Mouse (Mus musculus) erythroblast, embryonic 14.5 days (primary cell): ENCODE results near the gene Camkk2. TPM values are rescaled to one million over a fixed set of nuclear protein-coding genes. Genes with fewer than 3 reads are reported as not detected.

Experiments
- H3K27me3 ChIP-seq: 2 replicates; pipeline ENCODE4 v1.6.1; 2012; ENCODE audit warnings: inconsistent platforms; ENCODE audit not compliant: control insufficient read depth
- H3K36me3 ChIP-seq: 2 replicates; pipeline ENCODE4 v1.6.1; 2012; ENCODE audit warnings: mild to moderate bottlenecking, inconsistent platforms; ENCODE audit not compliant: control insufficient read depth
- H3K4me1 ChIP-seq: 2 replicates; pipeline ENCODE4 v1.6.1; 2012; ENCODE audit warnings: inconsistent platforms; ENCODE audit not compliant: control insufficient read depth
- H3K4me3 ChIP-seq: replicated peaks from 2 replicates; pipeline ENCODE3; 2012; ENCODE audit warnings: moderate library complexity, mild to moderate bottlenecking, inconsistent platforms
- H3K9me3 ChIP-seq: 2 replicates; pipeline ENCODE4 v1.6.1; 2012; ENCODE audit warnings: low read length, inconsistent platforms, mixed read lengths; ENCODE audit not compliant: control insufficient read depth
- GATA1 ChIP-seq: IDR thresholded peaks from 2 replicates; pipeline ENCODE4 v1.6.1; 2012; ENCODE audit warnings: low read length, inconsistent platforms, mixed read lengths
- TAL1 ChIP-seq: IDR thresholded peaks from 3 replicates; pipeline ENCODE4 v1.6.1; 2012; ENCODE audit warnings: low read length, inconsistent platforms, mixed read lengths
- polyA plus RNA-seq: library from polyadenylated mRNA; stranded (reverse); fragments of >175 nt; gene quantifications from 2 replicates; pipeline ENCODE4 v1.2.3, GENCODE M21; 2012

Gene Camkk2
- polyA plus RNA-seq, 1 experiment, result 2.1 TPM

DNA sequence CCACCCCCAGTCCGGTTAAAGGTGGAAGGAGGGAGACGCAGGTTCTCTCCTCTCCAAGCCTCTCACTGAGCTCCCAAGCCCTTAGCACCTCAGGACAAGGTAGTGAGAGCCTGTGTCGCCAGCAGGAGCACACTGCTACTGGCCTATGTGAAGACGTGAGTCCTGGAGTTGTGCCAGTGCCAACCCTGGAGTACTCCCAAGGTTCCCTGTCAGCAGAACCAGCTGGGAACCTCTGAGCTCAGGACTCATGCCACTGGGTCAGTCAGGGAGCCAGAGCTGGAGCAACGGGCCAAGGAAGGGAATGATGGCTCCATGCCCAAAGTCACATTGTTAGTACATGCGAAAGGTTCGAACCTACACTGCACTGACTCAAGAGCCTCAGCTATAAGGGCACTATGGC is 22.5 kb downstream of the Camkk2 start:
- Histone ChIP-seq H3K9me3 (no peaks in the 10 kb centered on the region), H3K4me1 (peaks cover 33% of the 10 kb centered on the region), H3K4me3 (no peak overlapping the region), H3K27me3 (no peaks in the 10 kb centered on the region), H3K36me3 (peaks cover 69% of the 10 kb centered on the region)
- TF ChIP-seq TAL1 (no peak), GATA1 (no peak)

GRCm38 (mm10) chr5:122756144-122756543 is 23.1 kb downstream of the Camkk2 start:
- H3K27me3 ChIP-seq, result no peaks in the 10 kb centered on the region
- TF ChIP-seq TAL1, result no peak
- no peak for TF ChIP-seq GATA1
- no peak overlapping the region for H3K4me3 ChIP-seq
- no peaks in the 10 kb centered on the region for H3K9me3 ChIP-seq
- peaks cover 74% of the 10 kb centered on the region for H3K36me3 ChIP-seq
- peaks cover 28% of the 10 kb centered on the region for H3K4me1 ChIP-seq

DNA sequence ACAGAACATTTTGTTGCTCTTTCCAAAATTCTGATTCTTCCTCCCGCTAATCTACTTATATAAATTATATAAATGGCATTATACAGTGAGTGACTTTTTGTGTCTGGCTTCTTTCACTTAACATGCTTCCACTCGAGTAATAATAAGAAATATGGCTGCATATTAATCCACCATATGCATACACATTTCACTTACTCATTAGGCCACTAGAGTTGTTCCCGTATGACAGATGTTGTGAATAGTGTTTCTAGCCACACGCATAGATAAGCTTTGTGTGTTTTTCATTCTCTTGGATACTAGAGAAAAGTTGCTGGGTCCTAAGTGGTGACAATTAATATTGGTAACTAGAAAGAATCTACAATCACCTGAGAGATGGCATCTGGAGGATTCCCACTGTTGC is 23.6 kb downstream of the Camkk2 start:
- peaks cover 23% of the 10 kb centered on the region for H3K4me1 ChIP-seq
- peaks cover 77% of the 10 kb centered on the region for H3K36me3 ChIP-seq
- no peaks in the 10 kb centered on the region for H3K27me3 ChIP-seq
- TF ChIP-seq TAL1 (no peak), GATA1 (no peak)
- H3K9me3 ChIP-seq, result no peaks in the 10 kb centered on the region
- no peak overlapping the region for H3K4me3 ChIP-seq

GRCm38 (mm10) chr5:122754477-122754876 is 24.7 kb downstream of the Camkk2 start:
- H3K4me1 ChIP-seq, result peaks cover 13% of the 10 kb centered on the region
- H3K9me3 ChIP-seq, result no peaks in the 10 kb centered on the region
- no peaks in the 10 kb centered on the region for H3K27me3 ChIP-seq
- H3K36me3 ChIP-seq, result peaks cover 79% of the 10 kb centered on the region
- TF ChIP-seq GATA1 (no peak), TAL1 (no peak)
- no peak overlapping the region for H3K4me3 ChIP-seq

- no peak for TF ChIP-seq GATA1
- TF ChIP-seq TAL1, result no peak
- peaks cover 68% of the 10 kb centered on the region for H3K36me3 ChIP-seq
Measured at GRCm38 (mm10) chr5:122747950-122748349, 31.3 kb downstream of the Camkk2 start.

DNA sequence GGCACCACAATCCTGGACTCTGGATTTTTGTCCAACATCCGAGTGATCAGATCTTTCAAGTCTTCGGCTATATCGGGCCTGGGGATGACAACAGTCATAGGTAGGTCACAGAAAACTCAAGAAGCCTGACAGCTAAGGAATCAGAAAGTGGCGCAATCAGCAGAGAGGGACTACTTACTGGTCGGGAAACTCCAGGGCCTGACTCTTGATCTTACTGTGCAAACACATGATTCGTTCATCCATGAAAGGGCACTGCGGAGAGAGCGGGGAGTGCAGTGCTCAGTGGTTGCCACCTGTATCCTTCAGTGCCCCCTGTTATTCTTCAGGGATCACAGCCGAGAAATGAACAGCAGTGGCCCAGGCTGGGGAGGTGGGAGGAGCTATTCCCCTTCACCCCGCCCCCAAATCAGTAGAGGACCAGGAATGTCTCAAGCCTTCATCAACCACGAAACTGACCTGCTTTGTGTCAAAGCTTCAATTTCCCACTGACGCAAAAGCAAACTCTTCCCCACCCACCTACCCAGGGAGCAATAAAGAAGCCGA is 35.3 kb downstream of the Camkk2 start:
- no peaks in the 10 kb centered on the region for H3K9me3 ChIP-seq
- no peaks in the 10 kb centered on the region; the same call in 1 of the 2 replicates for H3K4me1 ChIP-seq
- TF ChIP-seq GATA1, result no peak
- no peak for TF ChIP-seq TAL1
- no peaks in the 10 kb centered on the region for H3K27me3 ChIP-seq
- H3K36me3 ChIP-seq, result peaks cover 72% of the 10 kb centered on the region
- no peak overlapping the region for H3K4me3 ChIP-seq

More at GRCm38 (mm10) chr5:122747950-122748349, 31.3 kb downstream of the Camkk2 start:
- Histone ChIP-seq H3K4me3 (no peak overlapping the region), H3K9me3 (no peaks in the 10 kb centered on the region), H3K27me3 (no peaks in the 10 kb centered on the region), H3K4me1 (no peaks in the 10 kb centered on the region; the same call in 1 of the 2 replicates)

DNA sequence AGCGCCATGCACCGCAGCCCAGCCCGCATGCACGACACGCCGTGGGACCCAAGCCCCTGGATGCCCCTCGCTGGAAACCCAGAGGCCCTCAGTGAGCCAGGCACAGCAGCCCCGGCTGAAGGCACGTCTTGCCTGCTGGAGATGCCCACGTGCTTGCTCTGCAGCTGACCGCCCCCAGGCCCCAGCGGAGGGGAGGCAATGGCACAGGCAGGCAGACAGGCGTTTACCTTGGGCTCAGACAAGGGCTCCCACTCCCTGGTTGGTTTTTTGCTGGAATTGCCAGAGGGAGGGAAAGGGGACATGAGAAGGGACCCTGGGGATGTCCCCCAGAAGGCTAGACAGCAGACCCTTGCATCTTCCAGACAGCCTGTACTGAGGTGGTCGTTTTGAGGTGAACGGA is 42.4 kb downstream of the Camkk2 start:
- Histone ChIP-seq H3K36me3 (peaks cover 34% of the 10 kb centered on the region), H3K4me1 (peaks cover 15% of the 10 kb centered on the region), H3K4me3 (no peak overlapping the region), H3K27me3 (no peaks in the 10 kb centered on the region), H3K9me3 (no peaks in the 10 kb centered on the region)
- TF ChIP-seq TAL1 (no peak), GATA1 (no peak)

DNA sequence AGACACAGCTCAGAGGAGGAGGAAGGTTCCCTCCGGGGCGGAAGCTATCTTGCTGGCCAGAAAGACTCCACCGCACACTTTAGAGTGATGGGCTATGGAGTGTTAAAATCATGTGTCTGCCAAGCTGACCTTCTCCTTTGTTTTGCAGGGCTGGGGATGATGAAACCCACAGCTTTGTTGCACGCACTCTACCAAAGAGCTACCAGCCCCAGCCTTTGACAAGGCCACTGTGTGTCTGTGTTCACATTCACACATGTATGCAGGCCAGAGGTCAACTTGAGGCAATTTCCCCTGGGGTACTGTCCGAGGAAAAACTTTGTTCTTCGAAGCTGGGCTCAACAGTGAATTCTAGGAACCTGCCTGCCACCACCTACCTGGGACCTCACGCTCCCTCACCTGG is 43.4 kb downstream of the Camkk2 start:
- no peaks in the 10 kb centered on the region for H3K27me3 ChIP-seq
- peaks cover 20% of the 10 kb centered on the region for H3K4me1 ChIP-seq
- peaks cover 27% of the 10 kb centered on the region for H3K36me3 ChIP-seq
- H3K4me3 ChIP-seq, result no peak overlapping the region
- TF ChIP-seq TAL1 (no peak), GATA1 (no peak)
- no peaks in the 10 kb centered on the region for H3K9me3 ChIP-seq

- TF ChIP-seq GATA1 (no peak), TAL1 (no peak)
- H3K9me3 ChIP-seq, result no peaks in the 10 kb centered on the region
- peak overlapping the region; percentile 21 for H3K4me3 ChIP-seq
- H3K36me3 ChIP-seq, result peaks cover 27% of the 10 kb centered on the region
- peaks cover 20% of the 10 kb centered on the region for H3K4me1 ChIP-seq
- H3K27me3 ChIP-seq, result no peaks in the 10 kb centered on the region
Measured at GRCm38 (mm10) chr5:122733881-122734280, 45.3 kb downstream of the Camkk2 start.

- peaks cover 31% of the 10 kb centered on the region for H3K36me3 ChIP-seq
- no peak overlapping the region for H3K4me3 ChIP-seq
- H3K27me3 ChIP-seq, result no peaks in the 10 kb centered on the region
- no peak for TF ChIP-seq TAL1
- TF ChIP-seq GATA1, result no peak
- no peaks in the 10 kb centered on the region for H3K9me3 ChIP-seq
- peaks cover 20% of the 10 kb centered on the region for H3K4me1 ChIP-seq
Measured at GRCm38 (mm10) chr5:122731991-122732673, 47.1 kb downstream of the Camkk2 start.
